Comparison of ENCODE assay signal across 10 mouse cellular contexts in the genomic region with DNA sequence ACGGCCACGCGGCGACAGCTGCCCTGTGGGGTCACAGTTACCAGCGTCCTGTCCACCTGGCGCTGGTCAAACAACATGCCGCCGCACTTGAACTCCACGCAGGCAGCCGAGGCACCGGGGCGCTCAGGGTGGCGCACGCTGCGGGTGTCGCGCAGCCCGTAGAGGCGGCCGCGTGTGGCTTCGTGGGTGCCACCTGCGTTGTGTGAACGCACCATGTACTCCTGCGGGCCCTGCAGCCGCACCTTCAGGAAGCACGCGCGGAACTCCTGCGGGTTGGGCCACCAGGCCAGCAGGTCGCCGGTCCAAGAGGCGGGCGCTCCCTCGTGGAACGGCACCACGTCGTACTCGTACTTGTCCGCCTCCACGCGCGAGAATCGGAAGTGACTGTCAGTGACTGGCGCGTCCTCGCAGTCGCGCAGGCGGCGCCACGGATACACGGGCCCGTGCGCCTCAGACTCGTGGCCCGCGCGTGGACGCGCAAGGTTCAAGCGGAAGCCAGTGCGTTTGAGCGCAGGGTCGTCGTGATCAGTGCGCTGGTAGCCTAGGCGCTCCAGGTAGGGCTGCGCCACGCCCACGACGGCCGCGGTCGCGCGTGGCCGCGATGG. TPM values are rescaled to one million over a fixed set of nuclear protein-coding genes. Genes with fewer than 3 reads are reported as not detected.
DNase-seq lines count a peak whose midpoint lies in the region; ATAC-seq and TF ChIP-seq lines count a peak whose summit lies in the region.
"Had no signal": no experiment of that assay in that cellular context is flagged by ENCODE, and none has a peak within 500 bp of the region (broad histone marks: within the 10 kb centered on the region; RNA-seq: fewer than 3 reads in every experiment).

No protein-coding gene starts in this region.

- H3K9me3 ChIP-seq in lung, embryonic 16.5 days (ENCODE audit: control insufficient read depth, low read length), result peaks cover 2% of the 10 kb centered on the region; the same call in 1 of the 2 replicates
- H3K9me3 ChIP-seq in forebrain, embryonic 13.5 days (replicated peaks), result no peaks in the 10 kb centered on the region
- no peaks in the 10 kb centered on the region for H3K9me3 ChIP-seq in limb, embryonic 11.5 days (ENCODE audit: control insufficient read depth, low read length)

- no peak overlapping the region for H3K27ac ChIP-seq in lung, embryonic 16.5 days (ENCODE audit: low read length)
- no peak overlapping the region for H3K27ac ChIP-seq in forebrain, embryonic 13.5 days
- H3K27ac ChIP-seq in limb, embryonic 11.5 days (replicated peaks; ENCODE audit: low read depth, low read length), result no peak overlapping the region
- H3K27ac ChIP-seq in olfactory bulb, adult 2 months (ENCODE audit: insufficient read depth, low read depth, low read length), result no peak overlapping the region

- WGBS in lung, embryonic 16.5 days, result 13% methylated on average over 79 of the region's 79 CpGs
- WGBS in forebrain, embryonic 13.5 days, result 19% methylated on average over 77 of the region's 79 CpGs
- WGBS in limb, embryonic 11.5 days, result 16% methylated on average over 79 of the region's 79 CpGs
- 17% methylated on average over 79 of the region's 79 CpGs for WGBS in olfactory bulb, adult 2 months

- TF ChIP-seq POLR2A in olfactory bulb, adult 2 months (IDR thresholded peaks at IDR 0.05; ENCODE audit: insufficient read depth, low read depth, low read length), result no peak

- no peaks in the 10 kb centered on the region for H3K36me3 ChIP-seq in lung, embryonic 16.5 days (ENCODE audit: control insufficient read depth, insufficient read depth, low read length)
- no peaks in the 10 kb centered on the region for H3K36me3 ChIP-seq in forebrain, embryonic 13.5 days (ENCODE audit: poor library complexity, severe bottlenecking)
- no peaks in the 10 kb centered on the region for H3K36me3 ChIP-seq in limb, embryonic 11.5 days (ENCODE audit: control insufficient read depth, insufficient read depth, low read length)

- H3K4me1 ChIP-seq in lung, embryonic 16.5 days (replicated peaks; ENCODE audit: control insufficient read depth, insufficient read depth, low read length), result peaks cover 3% of the 10 kb centered on the region; the same call in 1 of the 2 replicates
- peaks cover 21% of the 10 kb centered on the region for H3K4me1 ChIP-seq in forebrain, embryonic 13.5 days
- 0 out of 2 replicates have a peak, but pooled peaks cover 5% of the 10 kb centered on the region for H3K4me1 ChIP-seq in limb, embryonic 11.5 days (ENCODE audit: control insufficient read depth, insufficient read depth, low read length)
- H3K4me1 ChIP-seq in olfactory bulb, adult 2 months (ENCODE audit: control insufficient read depth, insufficient read depth, low read length), result peaks cover 39% of the 10 kb centered on the region

- H3K4me3 ChIP-seq in lung, embryonic 16.5 days (ENCODE audit: low read length), result peak overlapping the region; percentile 44
- H3K4me3 ChIP-seq in forebrain, embryonic 13.5 days, result peak overlapping the region; percentile 41
- peak overlapping the region; percentile 29 for H3K4me3 ChIP-seq in limb, embryonic 11.5 days (ENCODE audit: low read depth, low read length)
- peak overlapping the region; percentile 44 for H3K4me3 ChIP-seq in olfactory bulb, adult 2 months (ENCODE audit: insufficient read depth, low read depth, low read length)

- TF ChIP-seq CTCF in olfactory bulb, adult 2 months (IDR thresholded peaks at IDR 0.05; ENCODE audit: insufficient read depth, low read depth, low read length), result no peak

- ATAC-seq in lung, embryonic 16.5 days (ENCODE audit: low read depth), result no peak
- ATAC-seq in forebrain, embryonic 13.5 days, result peak; percentile 23
- ATAC-seq in limb, embryonic 11.5 days (ENCODE audit: insufficient number of reproducible peaks, low FRiP score, low TSS enrichment, low read depth), result no peak
- ATAC-seq in erythroblast, adult 5-6 weeks (replicated peaks; ENCODE audit: low FRiP score, poor library complexity, severe bottlenecking), result no peak
- ATAC-seq: activated CD4-positive, CD25-positive, alpha-beta regulatory T cell, adult 4 months had no signal

- H3K27me3 ChIP-seq in lung, embryonic 16.5 days (ENCODE audit: control insufficient read depth, insufficient read depth, low read depth, low read length), result peaks cover 80% of the 10 kb centered on the region
- H3K27me3 ChIP-seq in forebrain, embryonic 13.5 days, result peaks cover 94% of the 10 kb centered on the region
- H3K27me3 ChIP-seq in limb, embryonic 11.5 days (ENCODE audit: control insufficient read depth, insufficient read depth, low read length), result peaks cover 84% of the 10 kb centered on the region

- H3K4me2 ChIP-seq in lung, embryonic 16.5 days (ENCODE audit: low read depth, low read length), result peak overlapping the region; percentile 65
- peak overlapping the region; percentile 56 for H3K4me2 ChIP-seq in forebrain, embryonic 13.5 days
- H3K4me2 ChIP-seq in limb, embryonic 11.5 days (ENCODE audit: low read depth, severe bottlenecking), result peak overlapping the region; percentile 42

- DNase-seq in lung, postnatal 25 days (ENCODE audit: low spot score), result no peak
- no peak for DNase-seq in limb, embryonic 11.5 days (ENCODE audit: low spot score)
- no peak for DNase-seq in Muller cell, postnatal 12 days (ENCODE audit: inconsistent ontology term)
- no peak for DNase-seq in gastrocnemius, postnatal 25 days

- no peak overlapping the region for H3K9ac ChIP-seq in lung, embryonic 16.5 days (ENCODE audit: low read length)
- H3K9ac ChIP-seq in forebrain, embryonic 13.5 days, result peak overlapping the region; percentile 52; the same call in 1 of the 2 replicates
- H3K9ac ChIP-seq in limb, embryonic 11.5 days (ENCODE audit: low read length), result no peak overlapping the region

RNA-seq across cellular contexts. Expression of a gene that starts 6.1 kb away (rescaled TPM):
- polyA plus RNA-seq in lung, embryonic 16.5 days (2015; fragmentation: Nextera tagmentation; extraction: Ambion mirVana), result 0.26 and 0.30 TPM in 2 replicates
- polyA plus RNA-seq in forebrain, embryonic 13.5 days (2015; fragmentation: Nextera tagmentation; extraction: Ambion mirVana), result 1.1 and 1.3 TPM in 2 replicates
- polyA plus RNA-seq in limb, embryonic 11.5 days (2014; fragmentation: Nextera tagmentation; extraction: Ambion mirVana), result 0.28 and 0.35 TPM in 2 replicates
- polyA plus RNA-seq in olfactory bulb, adult 2 months (2012; ENCODE audit: insufficient read depth, insufficient read length, low replicate concordance, missing spikeins), result not detected in 2 replicates
- not detected in 2 replicates for total RNA-seq in erythroblast, adult 5-6 weeks (2015; ENCODE audit: low replicate concordance)
- not detected in 2 replicates for total RNA-seq in erythroblast, adult 5-6 weeks (2017; ENCODE audit: low replicate concordance)
- total RNA-seq in gastrocnemius, postnatal 25 days (2021), result 10 to 100 TPM in 1 of 2 experiments, 1 to 10 TPM in 1; 4.0 to 13.6 TPM
- polyA plus RNA-seq: activated CD4-positive, CD25-positive, alpha-beta regulatory T cell, adult 4 months had no signal

RNA-seq across cellular contexts. Expression of a gene that starts 20.6 kb away (rescaled TPM):
- polyA plus RNA-seq in lung, embryonic 16.5 days (2015; fragmentation: Nextera tagmentation; extraction: Ambion mirVana), result 2.0 and 2.7 TPM in 2 replicates
- polyA plus RNA-seq in forebrain, embryonic 13.5 days (2015; fragmentation: Nextera tagmentation; extraction: Ambion mirVana), result 2.5 and 3.4 TPM in 2 replicates
- 4.4 and 4.9 TPM in 2 replicates for polyA plus RNA-seq in limb, embryonic 11.5 days (2014; fragmentation: Nextera tagmentation; extraction: Ambion mirVana)
- polyA plus RNA-seq in olfactory bulb, adult 2 months (2012; ENCODE audit: insufficient read depth, insufficient read length, low replicate concordance, missing spikeins), result not detected in 2 replicates
- not detected in 2 replicates for total RNA-seq in erythroblast, adult 5-6 weeks (2015; ENCODE audit: low replicate concordance)
- total RNA-seq in erythroblast, adult 5-6 weeks (2017; ENCODE audit: low replicate concordance), result 0.28 and 0.94 TPM in 2 replicates
- total RNA-seq in gastrocnemius, postnatal 25 days (2021), result not detected
- total RNA-seq: left cerebral cortex, postnatal 4 days had no signal
- polyA plus RNA-seq: activated CD4-positive, CD25-positive, alpha-beta regulatory T cell, adult 4 months had no signal

RNA-seq across cellular contexts. Expression of a gene that starts 21.0 kb away (rescaled TPM):
- 176 and 179 TPM in 2 replicates for polyA plus RNA-seq in lung, embryonic 16.5 days (2015; fragmentation: Nextera tagmentation; extraction: Ambion mirVana)
- 172 and 183 TPM in 2 replicates for polyA plus RNA-seq in forebrain, embryonic 13.5 days (2015; fragmentation: Nextera tagmentation; extraction: Ambion mirVana)
- 164 and 168 TPM in 2 replicates for polyA plus RNA-seq in limb, embryonic 11.5 days (2014; fragmentation: Nextera tagmentation; extraction: Ambion mirVana)
- polyA plus RNA-seq in olfactory bulb, adult 2 months (2012; ENCODE audit: insufficient read depth, insufficient read length, low replicate concordance, missing spikeins), result not detected in 2 replicates
- 16.1 and 18.2 TPM in 2 replicates for total RNA-seq in erythroblast, adult 5-6 weeks (2015; ENCODE audit: low replicate concordance)
- total RNA-seq in erythroblast, adult 5-6 weeks (2017; ENCODE audit: low replicate concordance), result 27.2 and 32.9 TPM in 2 replicates
- total RNA-seq in gastrocnemius, postnatal 25 days (2021), result 100 to 1,000 TPM; 338 to 343 TPM

RNA-seq across cellular contexts. Expression of a gene that starts 21.1 kb away (rescaled TPM):
- polyA plus RNA-seq in lung, embryonic 16.5 days (2015; fragmentation: Nextera tagmentation; extraction: Ambion mirVana), result 4.0 and 4.1 TPM in 2 replicates
- 7.2 and 7.9 TPM in 2 replicates for polyA plus RNA-seq in forebrain, embryonic 13.5 days (2015; fragmentation: Nextera tagmentation; extraction: Ambion mirVana)
- 2.5 and 4.3 TPM in 2 replicates for polyA plus RNA-seq in limb, embryonic 11.5 days (2014; fragmentation: Nextera tagmentation; extraction: Ambion mirVana)
- polyA plus RNA-seq in olfactory bulb, adult 2 months (2012; ENCODE audit: insufficient read depth, insufficient read length, low replicate concordance, missing spikeins), result not detected in 2 replicates
- not detected in 2 replicates for total RNA-seq in erythroblast, adult 5-6 weeks (2015; ENCODE audit: low replicate concordance)
- not detected in 2 replicates for total RNA-seq in erythroblast, adult 5-6 weeks (2017; ENCODE audit: low replicate concordance)
- 1 to 10 TPM; 5.6 to 6.9 TPM for total RNA-seq in gastrocnemius, postnatal 25 days (2021)

RNA-seq across cellular contexts. Expression of a gene that starts 49.1 kb away (rescaled TPM):
- 13.4 and 17.1 TPM in 2 replicates for polyA plus RNA-seq in lung, embryonic 16.5 days (2015; fragmentation: Nextera tagmentation; extraction: Ambion mirVana)
- 63.5 and 67.7 TPM in 2 replicates for polyA plus RNA-seq in forebrain, embryonic 13.5 days (2015; fragmentation: Nextera tagmentation; extraction: Ambion mirVana)
- polyA plus RNA-seq in limb, embryonic 11.5 days (2014; fragmentation: Nextera tagmentation; extraction: Ambion mirVana), result 11.2 and 11.5 TPM in 2 replicates
- not detected in 2 replicates for polyA plus RNA-seq in olfactory bulb, adult 2 months (2012; ENCODE audit: insufficient read depth, insufficient read length, low replicate concordance, missing spikeins)
- 1.5 and 2.1 TPM in 2 replicates for total RNA-seq in erythroblast, adult 5-6 weeks (2015; ENCODE audit: low replicate concordance)
- total RNA-seq in erythroblast, adult 5-6 weeks (2017; ENCODE audit: low replicate concordance), result 2.8 TPM in 1 of 2 replicates, not detected in the other
- total RNA-seq in gastrocnemius, postnatal 25 days (2021), result not detected

Comparison
In these comparisons a context has a peak if more than half of its experiments do, and no peak if none do; other contexts are left out.
1. RNA of a gene that starts 21.0 kb away (polyA plus RNA-seq): 172 to 183 TPM in forebrain, embryonic 13.5 days, 176 to 179 TPM in lung, embryonic 16.5 days and 164 to 168 TPM in limb, embryonic 11.5 days; not detected in olfactory bulb, adult 2 months; every median in the first group is over 100 times any median in the second.
2. Peak in every context shown above with its lines, with median percentiles within 50 percentile points of each other: H3K4me2 ChIP-seq and H3K4me3 ChIP-seq.